Mouse (Mus musculus) myocyte (in vitro differentiated cells): ENCODE data around the gene Mcts1.

ENCODE experiments used
- CEBPB ChIP-seq: IDR thresholded peaks from 2 replicates; pipeline ENCODE4 v1.6.1; 2011; ENCODE audit warnings: mild to moderate bottlenecking, moderate library complexity; ENCODE audit not compliant: poor library complexity, insufficient read depth, severe bottlenecking
- E2F4 ChIP-seq: IDR thresholded peaks from one replicate; pipeline ENCODE4 v1.6.1; 2011; ENCODE audit warnings: mild to moderate bottlenecking, control low read depth, moderate library complexity; ENCODE audit not compliant: insufficient read depth
- MAX ChIP-seq: IDR thresholded peaks from one replicate; pipeline ENCODE4 v1.6.1; 2011; ENCODE audit warnings: low read depth, mild to moderate bottlenecking, control low read depth
- MYOD1 ChIP-seq, 3 experiments: IDR thresholded peaks; one replicate each; pipeline ENCODE4 v1.6.1; 2011; ENCODE audit warnings: control low read depth in 2 of 3, low read depth in 2 of 3, mild to moderate bottlenecking in 2 of 3, moderate library complexity in 1 of 3; ENCODE audit not compliant: insufficient read length in 2 of 3, control insufficient read depth in 1 of 3
- MYOG ChIP-seq, 3 experiments: IDR thresholded peaks; one replicate each; pipeline ENCODE4 v1.6.1; 2011; ENCODE audit warnings: control low read depth in 2 of 3, low read depth in 2 of 3, mild to moderate bottlenecking in 2 of 3; ENCODE audit not compliant: insufficient read length in 2 of 3, control insufficient read depth in 1 of 3, insufficient read depth in 1 of 3
- POLR2A ChIP-seq: IDR thresholded peaks from one replicate; pipeline ENCODE4 v1.6.1; 2011; ENCODE audit warnings: low read depth, mild to moderate bottlenecking, control low read depth, moderate library complexity; ENCODE audit not compliant: insufficient read length
- POLR2AphosphoS2 ChIP-seq: IDR thresholded peaks from one replicate; pipeline ENCODE4 v1.6.1; 2011; ENCODE audit warnings: low read depth, control low read depth; ENCODE audit not compliant: insufficient read length
- REST ChIP-seq: IDR thresholded peaks from one replicate; pipeline ENCODE4 v1.6.1; 2011; ENCODE audit warnings: mild to moderate bottlenecking, control low read depth, moderate library complexity; ENCODE audit not compliant: insufficient read depth, insufficient read length
- SRF ChIP-seq: IDR thresholded peaks from one replicate; pipeline ENCODE4 v1.6.1; 2011; ENCODE audit warnings: low read depth; ENCODE audit not compliant: control insufficient read depth, insufficient read length
- TCF12 ChIP-seq: IDR thresholded peaks from one replicate; pipeline ENCODE4 v1.6.1; 2011; ENCODE audit warnings: mild to moderate bottlenecking, control low read depth; ENCODE audit not compliant: poor library complexity, insufficient read depth, severe bottlenecking
- TCF3 ChIP-seq: IDR thresholded peaks from one replicate; pipeline ENCODE4 v1.6.1; 2011; ENCODE audit warnings: low read depth, control low read depth; ENCODE audit not compliant: insufficient read length
- USF1 ChIP-seq: IDR thresholded peaks from one replicate; pipeline ENCODE4 v1.6.1; 2011; ENCODE audit warnings: low read depth, mild to moderate bottlenecking, control low read depth, moderate library complexity

GRCm38 (mm10) chrX:38600177-38600994 is at the start of gene Mcts1:
- peak; percentile 60 for TF ChIP-seq POLR2A
- TF ChIP-seq E2F4 = no peak
- no peak for TF ChIP-seq TCF12
- TF ChIP-seq MAX = no peak
- no peak for TF ChIP-seq REST
- no peak for TF ChIP-seq MYOG (IDR thresholded peaks at IDR 0.05; ENCODE audit: control insufficient read depth in 1 of 3, insufficient read depth in 1 of 3, insufficient read length in 2 of 3, low read depth in 2 of 3)
- TF ChIP-seq POLR2AphosphoS2 = peak; percentile 16
- no peak for TF ChIP-seq CEBPB
- TF ChIP-seq MYOD1 (IDR thresholded peaks at IDR 0.05; ENCODE audit: control insufficient read depth in 1 of 3, insufficient read length in 2 of 3, low read depth in 2 of 3) = no peak
- no peak for TF ChIP-seq TCF3
- TF ChIP-seq USF1 = no peak
- TF ChIP-seq SRF = no peak
